Mouse (Mus musculus): ENCODE data around the gene Foxo1. TPM values are rescaled to one million over a fixed set of nuclear protein-coding genes. Genes with fewer than 3 reads are reported as not detected.

The Foxo1 gene
- total and polyA plus RNA-seq, 2 experiments from 2014 or later: 3.6 to 4.7 TPM

GRCm38 (mm10) chr3:52396951-52397615, 128.9 kb downstream of the Foxo1 start:
- WGBS: 78% methylated on average over 10 of the region's 10 CpGs

GRCm38 (mm10) chr3:52397961-52398360, 129.8 kb downstream of the Foxo1 start:
- no peaks in the 10 kb centered on the region for H3K9me3 ChIP-seq (replicated peaks; ENCODE audit: control insufficient read depth, low read length)
- ATAC-seq (ENCODE audit: insufficient read depth, low read depth) (no peak), DNase-seq (ENCODE audit: low spot score) (no peak)
- H3K36me3 ChIP-seq (replicated peaks; ENCODE audit: control insufficient read depth, insufficient read depth, low read length): no peaks in the 10 kb centered on the region
- peaks cover 11% of the 10 kb centered on the region for H3K4me1 ChIP-seq (ENCODE audit: control insufficient read depth, insufficient read depth)
- no peak overlapping the region for H3K9ac ChIP-seq (replicated peaks; ENCODE audit: low read depth, low read length)
- no peak for TF ChIP-seq EP300 (IDR thresholded peaks at IDR 0.05; ENCODE audit: low read depth)
- no peak for TF ChIP-seq CTCF (IDR thresholded peaks at IDR 0.05; ENCODE audit: low read depth)
- no peak overlapping the region for H3K4me2 ChIP-seq (ENCODE audit: low read depth, low read length)
- H3K27me3 ChIP-seq (ENCODE audit: control insufficient read depth, insufficient read depth, low read length): no peaks in the 10 kb centered on the region
- H3K27ac ChIP-seq (ENCODE audit: low read depth): peak overlapping the region; percentile 22; the same call in 1 of the 2 replicates
- no peak overlapping the region for H3K4me3 ChIP-seq (ENCODE audit: low read depth, low read length)
- 84% methylated on average over 8 of the region's 8 CpGs for WGBS

More at GRCm38 (mm10) chr3:52396951-52397615, 128.9 kb downstream of the Foxo1 start:
- no peak overlapping the region for H3K4me2 ChIP-seq (ENCODE audit: low read depth, low read length)
- no peak for TF ChIP-seq CTCF (IDR thresholded peaks at IDR 0.05; ENCODE audit: low read depth)
- TF ChIP-seq EP300 (IDR thresholded peaks at IDR 0.05; ENCODE audit: low read depth): no peak
- H3K4me1 ChIP-seq (ENCODE audit: control insufficient read depth, insufficient read depth): peaks cover 14% of the 10 kb centered on the region
- ATAC-seq (ENCODE audit: insufficient read depth, low read depth) (no peak), DNase-seq (ENCODE audit: low spot score) (no peak)
- peak overlapping the region; percentile 22; the same call in 1 of the 2 replicates for H3K27ac ChIP-seq (ENCODE audit: low read depth)
- H3K36me3 ChIP-seq (replicated peaks; ENCODE audit: control insufficient read depth, insufficient read depth, low read length): no peaks in the 10 kb centered on the region
- no peaks in the 10 kb centered on the region for H3K9me3 ChIP-seq (replicated peaks; ENCODE audit: control insufficient read depth, low read length)
- no peak overlapping the region for H3K9ac ChIP-seq (replicated peaks; ENCODE audit: low read depth, low read length)
- no peak overlapping the region for H3K4me3 ChIP-seq (ENCODE audit: low read depth, low read length)
- H3K27me3 ChIP-seq (ENCODE audit: control insufficient read depth, insufficient read depth, low read length): no peaks in the 10 kb centered on the region

- Histone ChIP-seq H3K9ac (replicated peaks; ENCODE audit: low read depth, low read length) (peak overlapping the region; percentile 56; the same call in 1 of the 2 replicates), H3K27ac (ENCODE audit: low read depth) (peak overlapping the region; percentile 60), H3K36me3 (replicated peaks; ENCODE audit: control insufficient read depth, insufficient read depth, low read length) (no peaks in the 10 kb centered on the region), H3K27me3 (ENCODE audit: control insufficient read depth, insufficient read depth, low read length) (no peaks in the 10 kb centered on the region), H3K4me2 (ENCODE audit: low read depth, low read length) (peak overlapping the region; percentile 62), H3K4me1 (ENCODE audit: control insufficient read depth, insufficient read depth) (peaks cover 11% of the 10 kb centered on the region), H3K4me3 (ENCODE audit: low read depth, low read length) (0 out of 2 replicates have a peak overlapping the region, but pooled peaks have one; percentile 31), H3K9me3 (replicated peaks; ENCODE audit: control insufficient read depth, low read length) (no peaks in the 10 kb centered on the region)
- no peak for TF ChIP-seq EP300 (IDR thresholded peaks at IDR 0.05; ENCODE audit: low read depth)
- TF ChIP-seq CTCF (IDR thresholded peaks at IDR 0.05; ENCODE audit: low read depth): no peak
- peak; percentile 31 for DNase-seq (ENCODE audit: low spot score)
- ATAC-seq (ENCODE audit: insufficient read depth, low read depth): peak; percentile 27; the same call in 1 of the 2 replicates
- WGBS: 27% methylated on average over 19 of the region's 19 CpGs
Measured at GRCm38 (mm10) chr3:52400284-52401161, 132.4 kb downstream of the Foxo1 start.

- ATAC-seq (ENCODE audit: insufficient read depth, low read depth) (peak; percentile 70), DNase-seq (ENCODE audit: low spot score) (peak; percentile 40)
- TF ChIP-seq EP300 (IDR thresholded peaks at IDR 0.05; ENCODE audit: low read depth) (no peak), CTCF (IDR thresholded peaks at IDR 0.05; ENCODE audit: low read depth) (no peak)
- peaks cover 11% of the 10 kb centered on the region for H3K4me1 ChIP-seq (ENCODE audit: control insufficient read depth, insufficient read depth)
- no peaks in the 10 kb centered on the region for H3K9me3 ChIP-seq (replicated peaks; ENCODE audit: control insufficient read depth, low read length)
- H3K27me3 ChIP-seq (ENCODE audit: control insufficient read depth, insufficient read depth, low read length): no peaks in the 10 kb centered on the region
- H3K9ac ChIP-seq (replicated peaks; ENCODE audit: low read depth, low read length): peak overlapping the region; percentile 56
- H3K4me2 ChIP-seq (ENCODE audit: low read depth, low read length): peak overlapping the region; percentile 62
- H3K4me3 ChIP-seq (ENCODE audit: low read depth, low read length): peak overlapping the region; percentile 31
- no peaks in the 10 kb centered on the region for H3K36me3 ChIP-seq (replicated peaks; ENCODE audit: control insufficient read depth, insufficient read depth, low read length)
- 3% methylated on average over 26 of the region's 26 CpGs for WGBS
- peak overlapping the region; percentile 60 for H3K27ac ChIP-seq (ENCODE audit: low read depth)
Measured at GRCm38 (mm10) chr3:52401162-52401928, 133.2 kb downstream of the Foxo1 start.

Other genes with a start within 250 kb of the Foxo1 start
- gene Maml3, start 163.3 kb upstream of the Foxo1 start, total RNA-seq (2014; rRNA removed; ENCODE audit: low replicate concordance): 5.8 and 6.2 TPM in 2 replicates
- 1.5 and 1.6 TPM in 2 replicates for gene Maml3, start 163.3 kb upstream of the Foxo1 start, polyA plus RNA-seq (2015; fragmentation: Nextera tagmentation; extraction: Ambion mirVana)